Mouse (Mus musculus) layer of hippocampus, postnatal 25 days (tissue): ENCODE results near the gene Nkpd1. TPM values are rescaled to one million over a fixed set of nuclear protein-coding genes. Genes with fewer than 3 reads are reported as not detected.

Experiments used
- DNase-seq, 2 experiments: peaks; one replicate each; pipeline ENCODE4 v3.0.0; 2022; ENCODE audit warnings: mixed read lengths in 2 of 2, low spot score in 1 of 2; ENCODE audit errors: extremely low spot score in 1 of 2
- total RNA-seq, 2 experiments: library from RNA; stranded (reverse); gene quantifications; 2 replicates each; pipeline ENCODE4 v1.2.3; 2021

Nkpd1 gene
- under 1 TPM; 0.49 to 0.66 TPM for total RNA-seq

DNA sequence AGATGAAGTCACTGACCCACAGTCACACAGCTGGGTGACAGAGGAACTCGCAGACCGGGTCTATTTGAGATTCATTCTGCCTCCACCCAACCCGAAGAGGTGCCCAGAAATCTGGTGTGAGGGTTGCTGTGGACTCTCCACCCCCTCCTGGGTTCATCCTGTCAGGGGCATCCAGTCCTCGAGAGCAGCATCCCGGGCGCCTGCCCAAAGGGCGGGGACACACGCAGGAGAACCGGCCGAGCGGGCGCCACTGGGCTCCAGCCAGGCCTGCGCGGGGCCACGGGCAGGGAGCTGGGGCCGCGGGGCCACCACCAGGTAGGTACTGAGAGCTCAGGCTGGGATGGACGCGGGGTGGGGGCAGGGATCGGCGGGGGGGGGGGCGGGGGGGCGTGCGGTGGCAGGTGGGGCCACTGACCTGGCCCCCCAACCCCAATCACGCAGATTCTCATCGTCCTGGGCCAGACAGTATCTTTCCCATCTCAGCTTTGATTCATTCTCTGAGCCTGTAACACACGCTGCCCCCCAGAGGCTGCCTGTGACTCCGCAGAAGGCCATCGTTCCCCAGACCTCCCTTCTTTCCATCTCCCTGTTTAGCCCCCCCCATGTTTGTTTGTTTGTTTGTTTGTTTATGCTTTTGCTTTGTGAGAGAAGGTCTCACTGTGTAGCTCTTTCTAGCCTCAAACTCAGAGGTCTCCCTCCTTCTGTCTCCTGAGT, at the start of gene Nkpd1:
Gene Nkpd1, plus strand, starts transcription at position 187 of the 714 bp plus-strand sequence.
- DNase-seq = no peak

DNA sequence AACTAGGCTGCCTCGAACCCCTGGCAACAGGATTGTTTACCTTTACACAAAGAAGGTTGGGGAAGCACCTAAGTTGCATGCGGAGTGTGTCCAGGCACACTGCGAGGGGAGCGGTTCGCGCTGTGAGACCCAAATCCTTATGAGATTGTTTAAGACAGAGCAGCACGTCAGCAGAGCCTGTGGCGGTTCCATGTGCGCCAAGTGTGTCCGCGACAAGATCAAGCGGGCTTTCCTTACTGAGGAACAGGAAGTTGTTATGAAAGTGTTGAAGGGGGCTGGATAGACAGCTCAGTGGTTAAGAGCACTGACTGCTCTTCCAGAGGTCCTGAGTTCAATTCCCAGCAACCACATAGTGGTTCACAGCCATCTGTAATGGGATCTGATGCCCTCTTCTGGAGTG, 49.4 kb upstream of the Nkpd1 start:
- DNase-seq = no peak

DNA sequence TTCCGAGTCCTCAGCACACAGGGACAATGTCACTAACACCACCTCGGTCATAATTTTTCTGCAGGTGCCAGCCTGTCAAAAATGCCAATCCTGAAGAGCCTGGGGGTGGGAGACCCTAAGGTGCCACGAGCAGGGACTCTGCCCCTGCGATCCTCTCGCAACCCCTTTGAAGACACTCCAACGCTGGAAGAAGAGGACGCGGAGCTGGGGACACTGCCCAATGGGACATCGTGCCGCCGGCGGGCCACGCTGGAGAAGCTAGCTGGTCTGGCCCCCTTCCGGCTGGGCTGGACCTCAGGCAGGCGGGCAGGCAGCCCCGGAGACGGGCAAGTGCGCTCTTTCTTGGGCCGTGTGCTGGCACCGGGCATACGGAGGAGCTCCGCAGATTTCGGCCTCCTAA, 48.2 kb upstream of the Nkpd1 start:
- no peak for DNase-seq

DNA sequence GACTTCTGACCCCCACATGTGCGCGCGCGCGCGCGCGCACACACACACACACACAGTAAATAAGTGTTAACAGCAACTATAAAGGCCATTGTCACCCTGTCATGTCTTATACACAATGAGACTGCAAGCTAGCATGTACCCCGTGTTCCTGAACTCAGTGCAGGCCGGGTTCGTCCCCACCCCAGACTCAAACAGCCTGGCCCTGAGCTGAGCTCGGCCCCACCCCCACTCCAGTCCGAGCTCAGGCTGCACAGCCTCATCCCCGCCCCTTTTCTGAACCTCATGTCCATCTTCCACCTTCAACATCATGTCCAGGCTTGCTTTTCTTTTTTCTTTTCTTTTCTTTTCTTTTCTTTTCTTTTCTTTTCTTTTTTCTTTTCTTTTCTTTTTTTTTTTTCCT, 47.3 kb upstream of the Nkpd1 start:
- DNase-seq = no peak

DNA sequence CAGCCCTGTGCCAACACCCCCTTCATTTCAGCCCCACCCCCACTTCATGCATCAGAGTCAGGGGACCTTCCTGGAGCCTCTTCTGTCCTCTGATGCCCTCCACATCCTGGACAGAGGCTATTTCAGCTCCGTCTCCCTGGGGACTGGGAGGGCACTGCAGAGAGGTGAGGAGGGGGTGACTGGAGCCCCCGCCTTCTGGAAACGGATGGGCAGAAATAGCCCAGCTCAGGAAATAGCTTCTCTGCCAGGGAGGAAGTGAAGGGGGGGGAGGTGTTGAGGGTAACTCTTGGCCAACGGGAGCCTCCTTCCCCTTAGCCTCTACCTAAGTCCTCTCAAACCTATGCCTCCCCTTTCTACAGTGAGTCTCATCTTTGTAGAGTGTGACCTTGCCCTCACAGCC, 45.2 kb upstream of the Nkpd1 start:
- DNase-seq = no peak

DNA sequence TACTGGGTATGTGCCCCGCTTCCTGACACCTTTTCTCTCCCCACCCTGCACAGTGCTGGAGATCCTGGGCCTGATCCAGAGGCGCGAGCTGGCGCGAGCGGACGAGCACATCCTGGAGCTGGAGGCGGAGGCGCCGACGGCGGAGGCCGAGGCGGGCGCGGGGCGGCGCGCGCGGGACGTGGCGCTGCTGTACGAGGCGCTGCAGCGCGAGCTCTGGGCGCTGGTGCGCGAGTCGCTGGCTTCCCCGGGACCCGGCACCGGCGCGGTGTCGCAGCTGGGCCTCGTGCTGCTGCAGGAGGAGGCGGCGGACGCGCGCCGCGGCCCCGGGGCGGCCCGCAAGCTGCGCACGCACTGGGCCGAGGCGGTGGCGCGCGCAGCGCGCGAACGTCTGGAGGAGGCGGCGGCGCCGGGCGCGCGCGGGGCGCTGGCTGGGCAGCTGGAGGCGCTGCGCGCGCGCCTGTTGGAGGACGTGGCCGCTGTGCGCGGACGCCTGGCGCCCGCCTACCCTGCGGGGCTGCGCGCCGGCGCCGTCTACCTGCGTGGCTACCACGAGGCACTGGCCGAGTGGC, 43.7 kb upstream of the Nkpd1 start:
- peak; percentile 57 to 75 for DNase-seq

DNA sequence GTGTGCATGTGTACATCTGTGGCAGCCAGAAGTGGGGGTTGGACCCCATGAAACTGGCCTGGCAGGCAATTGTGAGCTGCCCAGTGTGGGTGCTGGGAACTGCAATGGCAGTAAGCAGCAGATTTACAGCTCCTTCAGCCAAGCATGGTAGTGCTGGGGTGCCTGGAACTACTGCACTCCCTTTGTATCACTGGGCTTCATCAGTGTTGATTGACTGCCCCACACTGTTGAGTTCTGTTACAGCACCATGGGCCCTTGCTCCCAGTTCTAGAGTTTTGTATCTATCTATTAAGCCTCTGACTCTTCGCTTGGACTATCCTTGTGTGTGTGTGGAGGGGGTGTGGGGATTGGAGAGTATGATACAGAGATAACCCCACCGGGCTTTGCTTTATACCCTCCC, 40.6 kb upstream of the Nkpd1 start:
- DNase-seq = no peak

DNA sequence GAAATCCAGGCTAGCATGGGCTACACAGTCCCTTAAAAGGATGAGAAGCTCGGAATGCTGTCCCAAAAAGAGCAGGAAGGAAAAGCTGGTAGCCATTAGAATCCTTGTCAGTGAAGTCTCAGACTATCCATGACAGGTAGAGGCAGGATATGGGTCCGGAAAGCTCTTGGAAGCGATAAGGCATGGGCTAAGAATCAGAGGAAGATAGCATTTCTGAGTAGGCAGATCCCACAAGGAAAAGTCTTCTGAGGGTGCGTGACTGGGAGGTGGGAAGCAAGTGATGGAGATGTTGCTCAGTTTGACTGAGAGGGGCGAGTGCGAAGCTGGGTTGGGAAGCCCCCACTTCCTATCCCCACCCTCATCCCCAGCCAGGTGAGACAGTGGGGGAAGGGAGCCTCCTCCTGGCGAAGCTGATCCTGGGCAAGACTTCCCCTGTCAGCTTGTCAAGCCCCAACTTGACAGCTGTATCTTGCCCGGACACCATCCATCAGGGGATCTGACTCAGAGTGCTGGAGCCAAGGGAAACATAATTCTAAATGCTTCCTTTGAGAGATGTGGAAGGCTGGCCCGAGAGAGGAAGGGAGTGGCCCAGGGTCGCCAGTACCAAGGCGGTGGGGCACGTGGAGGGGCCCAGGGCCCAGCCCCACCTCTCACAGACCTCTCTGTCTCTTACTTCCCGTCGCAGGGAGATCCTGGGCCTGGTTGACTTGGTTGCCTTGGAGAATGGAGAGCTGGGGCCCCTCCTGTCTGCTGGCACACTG, 39.8 kb upstream of the Nkpd1 start:
- no peak for DNase-seq

DNA sequence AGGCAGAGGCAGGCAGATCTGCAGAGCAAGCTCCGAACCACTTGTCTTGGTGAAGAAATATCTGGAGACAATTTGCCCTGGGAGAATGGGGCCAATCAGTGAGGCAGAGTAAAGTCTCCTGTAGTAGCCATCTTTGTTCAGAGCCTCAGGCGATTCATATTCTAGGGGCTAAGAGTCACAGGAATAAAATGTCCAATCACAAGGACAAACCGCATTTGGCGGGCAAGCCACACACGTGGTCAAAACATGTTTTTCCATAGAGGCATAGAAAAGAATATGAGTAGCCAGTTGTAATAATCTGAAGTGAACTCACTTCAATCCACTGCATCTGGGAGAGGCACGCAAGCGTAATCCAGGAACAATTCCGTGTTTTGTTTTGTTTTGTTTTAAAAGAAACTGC, 34.4 kb upstream of the Nkpd1 start:
- DNase-seq = no peak

DNA sequence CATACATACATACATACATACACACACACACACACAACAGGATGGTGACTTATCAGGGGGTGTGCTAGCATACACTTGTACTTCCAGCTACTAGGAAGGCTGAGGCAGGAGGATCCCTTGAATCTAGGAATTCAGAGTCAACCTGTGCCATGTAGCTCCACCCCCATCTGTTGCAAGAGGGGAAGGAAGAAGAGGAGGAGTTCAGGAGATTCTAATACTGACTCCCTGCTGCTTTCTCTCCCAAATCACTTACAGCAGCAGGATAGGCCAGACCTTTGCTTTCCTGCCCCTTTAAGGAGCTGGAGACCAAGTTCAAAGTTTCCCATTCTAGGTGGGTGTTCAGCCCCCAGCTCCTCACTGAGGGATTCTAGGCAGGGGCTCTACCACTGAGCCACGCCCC, 32.1 kb upstream of the Nkpd1 start:
- no peak for DNase-seq

DNA sequence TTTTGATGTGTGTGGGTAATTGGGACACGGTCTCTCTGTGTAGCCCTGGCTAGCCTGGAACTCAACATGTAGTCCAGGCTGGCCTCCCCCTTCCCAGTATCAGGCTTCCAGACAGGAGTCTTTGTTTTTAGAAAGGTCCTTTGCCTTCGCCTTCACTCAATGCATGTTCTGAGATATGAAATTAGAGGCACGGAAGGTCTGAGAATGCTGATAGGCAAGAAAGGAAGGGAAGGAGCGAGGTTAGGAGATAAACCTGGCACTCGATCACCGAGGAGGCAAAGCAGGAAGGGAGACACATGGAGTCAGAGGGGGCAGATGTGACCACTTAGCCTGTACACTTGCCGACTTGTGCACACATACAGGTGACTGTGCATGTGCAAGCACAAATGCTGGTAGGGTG, 31.1 kb upstream of the Nkpd1 start:
- no peak for DNase-seq

DNA sequence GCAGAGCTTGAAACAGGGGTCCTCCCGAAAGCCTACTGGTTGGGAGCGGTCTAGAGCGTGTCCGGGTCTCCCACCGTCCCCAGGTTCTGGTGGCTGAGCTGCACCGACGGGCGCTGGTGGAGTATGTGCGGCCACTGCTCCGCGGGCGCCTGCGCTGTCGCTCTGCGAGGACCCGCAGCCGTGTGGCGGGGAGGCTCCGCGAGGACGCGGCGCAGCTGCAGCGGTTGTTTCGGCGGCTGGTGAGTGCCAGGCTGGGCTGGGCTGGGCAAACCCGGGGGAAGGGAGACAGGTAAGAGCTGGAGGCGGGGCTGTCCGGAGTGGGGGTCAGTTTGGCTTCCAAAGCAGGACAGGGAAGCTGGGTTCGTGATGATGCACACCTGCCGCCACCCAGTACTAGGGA, 28.1 kb upstream of the Nkpd1 start:
- no peak for DNase-seq

DNA sequence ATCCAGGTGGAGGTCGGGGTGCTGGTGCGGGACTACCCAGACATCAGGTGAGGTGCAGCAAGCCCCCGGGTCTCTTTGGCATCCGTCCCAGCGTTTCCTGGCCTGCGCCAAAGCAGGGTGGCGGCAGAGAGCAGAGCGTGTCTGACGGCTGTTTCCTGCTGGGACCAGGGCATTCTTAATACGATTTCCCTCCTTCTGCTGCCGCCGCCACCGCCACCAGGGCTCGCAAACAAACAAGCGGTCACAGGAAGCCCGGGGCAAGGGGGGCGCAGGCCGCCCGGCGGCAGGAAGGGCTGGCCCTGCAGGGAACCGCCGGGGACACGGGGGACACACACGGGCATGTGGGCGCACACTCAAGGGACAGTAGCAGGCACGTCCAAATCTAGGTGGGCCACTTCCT, 25.9 kb upstream of the Nkpd1 start:
- DNase-seq = no peak

DNA sequence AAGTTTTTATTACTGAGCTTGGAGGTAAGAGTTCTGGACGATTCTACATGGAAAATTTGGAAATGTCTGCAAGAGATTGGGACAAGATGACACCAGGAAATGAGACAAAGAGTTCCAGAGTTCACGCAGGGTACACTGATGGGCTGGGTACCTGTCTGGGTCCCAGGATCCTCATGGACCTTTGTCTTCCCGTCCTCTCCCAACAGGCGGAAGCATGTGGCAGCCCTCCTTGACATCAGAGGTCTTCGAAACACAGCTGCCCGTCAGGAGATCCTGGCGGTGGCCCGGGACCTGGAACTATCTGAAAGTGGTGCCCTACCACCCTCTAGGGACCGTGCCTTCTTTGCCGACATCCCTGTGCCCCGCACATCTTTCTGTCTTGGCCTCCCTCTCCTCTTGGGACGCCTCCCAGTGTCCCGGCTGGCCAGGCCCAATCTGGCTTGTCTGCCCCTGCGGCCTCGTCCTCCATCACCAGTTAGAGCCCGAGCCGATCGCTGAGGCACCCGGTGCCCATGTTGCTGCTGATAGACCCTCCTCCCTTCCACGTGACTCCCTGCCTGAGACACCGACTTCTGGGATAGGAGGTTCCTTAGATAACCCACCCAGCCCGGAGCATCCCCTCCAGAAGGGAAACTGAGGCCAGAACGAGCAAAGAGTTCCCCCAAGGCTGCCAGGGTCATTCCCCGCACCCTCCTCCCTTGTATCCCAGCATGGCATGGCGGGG, 22.7 kb upstream of the Nkpd1 start:
- no peak for DNase-seq

DNA sequence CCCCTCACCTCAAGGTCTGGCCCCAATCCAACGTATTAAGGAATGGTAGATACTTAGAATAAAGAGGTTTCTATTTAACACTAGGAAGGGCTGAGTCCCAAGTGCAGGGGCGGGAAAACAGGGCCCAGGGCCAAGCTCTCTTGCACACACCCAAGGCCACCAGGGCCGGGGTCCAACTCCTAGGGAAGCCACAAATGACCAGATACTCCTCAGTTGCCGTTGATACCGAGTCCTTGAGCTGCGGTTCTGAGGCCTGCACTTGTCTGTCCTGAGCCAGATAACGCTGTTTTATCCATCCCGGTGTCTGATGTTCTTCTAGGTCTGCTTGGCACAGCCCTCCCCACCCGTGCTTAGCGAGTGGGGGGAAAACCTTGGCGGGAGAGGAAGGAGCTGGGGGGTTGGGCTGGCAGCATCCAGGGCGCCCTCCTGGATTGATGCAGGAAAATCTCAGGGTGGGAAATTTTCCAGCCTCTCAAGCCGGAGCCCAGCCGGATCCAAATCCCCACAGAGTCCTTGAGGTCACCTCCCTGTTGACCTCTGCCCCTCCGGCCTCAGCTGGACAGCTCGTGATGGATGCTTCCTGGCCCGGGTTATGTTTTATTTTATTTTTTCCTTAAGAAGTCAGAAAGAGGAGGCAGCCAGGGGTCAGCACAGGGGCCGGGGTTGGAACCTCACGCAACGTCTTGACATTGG, 22.0 kb upstream of the Nkpd1 start:
- no peak for DNase-seq

DNA sequence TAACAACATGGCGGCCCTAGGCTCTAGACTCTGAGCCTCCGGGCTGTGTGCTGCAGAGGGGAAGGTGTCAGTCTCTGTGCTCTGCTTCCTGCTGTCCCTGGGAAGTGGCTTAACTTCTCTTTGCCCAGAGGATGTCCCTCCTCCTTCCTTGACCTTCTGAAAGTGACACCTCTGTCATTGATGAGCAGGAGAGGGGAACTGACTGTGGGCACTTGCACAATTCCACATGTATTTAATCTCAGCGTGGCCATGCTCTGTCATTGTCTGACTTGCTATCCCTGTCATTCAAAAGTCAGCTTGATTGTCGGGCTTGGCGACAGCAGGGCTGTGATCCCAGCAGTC, 21.5 kb upstream of the Nkpd1 start:
- no peak for DNase-seq

DNA sequence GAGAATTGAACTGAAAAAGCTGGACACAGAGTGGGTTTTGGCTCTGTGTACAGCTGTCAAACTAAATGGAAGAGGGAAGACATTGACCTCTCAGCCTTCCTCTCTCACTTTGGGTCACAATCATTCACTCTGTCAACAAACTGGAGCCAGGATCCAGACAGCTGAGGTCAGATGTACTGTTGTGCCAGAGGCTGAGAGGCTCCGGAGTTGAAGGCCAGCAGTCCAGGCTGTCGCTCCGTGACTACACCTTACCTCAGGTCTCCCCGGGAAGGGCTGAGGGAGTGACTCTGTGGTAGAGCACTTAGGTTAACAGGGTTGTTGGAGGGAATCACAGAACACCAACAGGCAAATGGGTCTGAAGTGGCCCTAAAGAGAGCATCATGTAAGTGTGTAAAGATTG, 19.3 kb upstream of the Nkpd1 start:
- no peak for DNase-seq

DNA sequence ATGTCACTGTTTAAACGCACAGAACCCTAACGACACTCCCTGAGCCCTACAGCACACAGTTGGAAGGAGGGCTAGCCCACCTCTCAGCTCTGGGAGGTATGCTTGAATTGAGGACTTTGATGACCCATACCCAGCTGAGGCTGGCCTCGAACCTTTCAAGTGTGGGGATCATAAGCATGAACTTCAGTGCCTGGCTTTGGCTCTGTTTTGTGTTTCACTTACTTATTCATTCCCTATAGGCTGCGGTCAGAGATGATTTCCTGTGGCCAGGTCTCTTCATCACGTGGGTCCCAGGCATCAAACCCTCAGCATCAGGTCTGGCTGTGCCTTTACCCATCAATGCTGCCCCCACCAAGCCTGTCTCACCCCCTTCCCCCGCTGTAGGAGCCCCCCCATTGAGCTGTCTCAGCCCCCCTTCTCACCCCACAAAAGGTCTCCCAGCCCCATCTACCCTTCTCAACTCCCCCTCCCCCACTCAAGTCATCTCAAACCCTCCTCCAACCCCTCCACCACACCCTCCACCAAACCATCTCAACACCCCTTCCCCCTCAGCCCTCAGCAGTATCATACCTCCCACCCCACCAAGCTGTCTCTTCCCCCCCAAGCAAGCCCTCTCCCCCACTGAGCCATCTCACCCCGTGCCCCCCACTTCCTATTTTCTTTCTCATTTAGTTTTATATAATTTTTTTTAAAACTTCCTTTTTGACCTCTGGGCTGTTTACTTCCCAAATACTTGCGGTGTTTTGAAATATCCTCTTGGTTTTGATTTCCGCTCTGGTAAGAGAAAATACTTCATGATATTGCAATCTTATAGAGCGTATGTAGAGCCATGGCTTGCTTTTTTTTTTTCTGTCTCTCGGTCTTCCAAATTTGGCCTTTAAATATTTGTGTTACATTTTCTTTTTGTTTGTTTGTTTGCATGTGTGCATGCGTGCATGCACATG, 16.9 kb upstream of the Nkpd1 start:
- DNase-seq = no peak

DNA sequence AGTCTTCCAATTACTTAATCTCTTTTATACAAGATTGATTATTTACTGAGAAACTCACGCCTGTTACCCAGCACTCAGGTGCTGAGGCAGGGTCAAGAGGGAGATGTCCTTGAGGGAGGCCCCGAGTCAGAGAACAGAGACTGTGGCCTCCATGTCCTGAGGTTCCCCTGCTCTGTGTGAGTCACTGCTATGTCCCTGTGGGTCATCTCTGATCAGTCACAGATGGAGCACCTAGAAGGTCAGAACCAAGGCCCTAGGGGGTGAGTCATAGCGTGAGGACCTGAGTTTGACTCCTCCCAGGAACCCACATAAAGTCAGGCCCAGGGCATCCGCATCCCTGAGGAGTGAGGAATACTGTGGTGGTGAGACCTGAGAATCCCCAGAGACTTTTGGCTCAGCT, 16.0 kb upstream of the Nkpd1 start:
- no peak for DNase-seq
